Mouse (Mus musculus): ENCODE results near the gene Tspan14.

The Tspan14 gene

DNA sequence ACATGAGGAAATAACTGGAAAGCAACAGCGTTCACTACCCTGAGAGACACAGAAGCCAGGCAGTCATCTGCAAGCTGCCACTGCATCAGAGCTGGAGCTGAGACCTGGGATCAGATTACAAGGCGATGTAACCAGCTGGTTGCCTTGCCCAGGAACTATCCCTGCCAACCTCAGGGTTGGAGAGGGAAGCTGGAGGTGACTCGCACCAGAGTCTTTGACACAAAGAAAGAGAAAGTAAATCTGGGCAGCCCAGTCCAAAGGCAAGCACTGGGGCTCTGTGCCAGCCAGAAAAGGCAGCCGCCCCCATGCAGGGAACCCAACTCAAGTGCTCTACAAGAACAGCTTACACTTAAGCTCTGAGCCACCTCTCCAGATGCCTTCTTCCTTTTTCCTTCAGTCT, 81.4 kb downstream of the Tspan14 start:
- no peak for DNase-seq (ENCODE audit: low read depth, low spot score)

DNA sequence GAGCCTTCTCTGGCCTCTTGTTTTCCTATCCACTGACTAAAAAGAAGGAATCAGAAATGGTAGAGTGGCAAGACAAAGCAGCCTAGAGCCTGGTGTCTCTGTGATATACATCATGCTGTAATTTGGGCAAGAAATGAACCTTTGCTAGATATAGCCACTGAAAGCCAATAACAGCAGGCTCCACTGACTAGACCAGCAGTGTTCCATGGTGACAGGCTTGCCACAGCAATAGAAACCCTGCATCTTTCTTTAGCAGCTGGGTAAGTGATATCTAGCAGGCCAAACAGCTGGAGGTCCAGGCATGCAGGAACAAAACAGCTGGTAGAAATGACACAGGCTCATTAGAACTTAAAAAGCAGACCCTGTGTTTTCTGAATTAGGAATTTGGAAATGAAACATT, 92.0 kb downstream of the Tspan14 start:
- DNase-seq (ENCODE audit: low read depth, low spot score): no peak

GRCm38 (mm10) chr14:40873961-40874360, 92.6 kb downstream of the Tspan14 start:
- DNase-seq (ENCODE audit: low read depth, low spot score): no peak

GRCm38 (mm10) chr14:40870598-40870997, 96.0 kb downstream of the Tspan14 start:
- no peak for DNase-seq (ENCODE audit: low read depth, low spot score)

DNA sequence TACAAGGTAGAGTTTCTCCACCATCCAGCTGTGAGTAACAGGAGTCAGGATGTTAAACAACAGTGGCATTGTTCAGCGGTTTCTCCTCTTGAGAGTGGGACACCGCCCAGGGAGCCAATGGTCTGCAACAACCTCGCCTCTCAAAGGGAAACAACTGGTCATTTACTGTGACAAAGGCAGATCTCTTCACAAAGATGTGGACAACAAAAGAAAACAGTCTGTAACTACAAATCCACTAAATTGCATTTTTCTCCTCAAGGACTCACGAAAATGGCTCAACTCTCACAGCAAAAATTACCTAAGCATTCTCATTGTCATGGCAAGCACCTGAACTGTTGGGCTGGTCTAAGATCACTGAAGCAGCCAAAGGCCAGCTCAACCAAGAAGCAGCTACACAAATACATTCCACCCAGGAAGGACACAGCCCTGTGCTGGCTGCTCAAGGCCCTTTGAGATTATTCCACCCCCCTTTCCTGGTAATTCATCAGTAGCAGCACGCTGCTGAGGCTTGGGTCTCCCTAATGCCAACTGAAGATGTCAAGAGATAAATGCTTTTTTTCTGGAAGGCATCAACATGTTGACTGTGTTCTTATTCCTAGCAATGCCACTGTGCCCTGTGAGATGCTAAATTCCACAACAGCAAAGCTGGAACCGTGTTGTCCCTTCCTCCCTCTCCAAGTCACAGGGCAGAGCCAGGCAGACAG, 101.6 kb downstream of the Tspan14 start:
- DNase-seq (ENCODE audit: low read depth, low spot score): no peak

- no peak for DNase-seq (ENCODE audit: low read depth, low spot score)
Observed at GRCm38 (mm10) chr14:40863659-40864058, 102.9 kb downstream of the Tspan14 start.

DNA sequence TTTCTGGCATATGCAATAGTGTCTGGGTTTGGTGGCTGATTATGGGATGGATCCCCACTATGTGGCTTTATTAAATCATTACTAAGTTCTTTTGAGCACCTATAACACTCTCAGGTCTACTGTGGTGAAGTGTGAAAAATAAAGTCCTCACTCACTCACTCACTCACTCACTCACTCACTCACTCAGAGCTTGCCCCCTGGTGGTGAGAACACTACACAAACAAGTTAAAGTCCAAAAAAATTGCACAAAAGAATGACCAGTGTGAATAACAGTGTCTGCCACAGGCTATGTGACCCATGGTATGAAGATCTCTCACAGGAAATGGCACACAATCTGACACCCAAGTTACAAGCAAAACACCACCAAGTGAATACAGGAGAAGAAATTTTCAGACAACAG, 103.6 kb downstream of the Tspan14 start:
- no peak for DNase-seq (ENCODE audit: low read depth, low spot score)

All from embryo, embryonic 11.5 days (tissue).